Mouse (Mus musculus): Measurements from ENCODE around the gene Sapcd1. TPM values are rescaled to one million over a fixed set of nuclear protein-coding genes. Genes with fewer than 3 reads are reported as not detected.
"Not testable (repeated sequence)": the region's sequence is repeated elsewhere in the genome, so short reads cannot be mapped to it uniquely, and the experiment has no call there.

The Sapcd1 gene
- polyA plus RNA-seq, 2 experiments from 2014 or later: 2.7 to 2.8 TPM

GRCm38 (mm10) chr17:35007387-35007991 is 20.3 kb downstream of the Sapcd1 start:
- ATAC-seq: no peak

GRCm38 (mm10) chr17:35005902-35006301 is 21.9 kb downstream of the Sapcd1 start:
- ATAC-seq: not testable (repeated sequence)

GRCm38 (mm10) chr17:35005158-35005557 is 22.7 kb downstream of the Sapcd1 start:
- no peak for ATAC-seq

GRCm38 (mm10) chr17:35004075-35004717 is 23.6 kb downstream of the Sapcd1 start:
- ATAC-seq: no peak

GRCm38 (mm10) chr17:35003022-35003838 is 24.6 kb downstream of the Sapcd1 start:
- ATAC-seq: no peak

GRCm38 (mm10) chr17:35002153-35002865 is 25.5 kb downstream of the Sapcd1 start:
- peak; percentile 19 for ATAC-seq

GRCm38 (mm10) chr17:35001452-35002152 is 26.2 kb downstream of the Sapcd1 start:
- ATAC-seq: no peak

GRCm38 (mm10) chr17:35000717-35001451 is 26.9 kb downstream of the Sapcd1 start, which contains the start of gene Vars:
Gene Vars (plus strand): TSS chr17:35000987.
- peak; percentile 76 for ATAC-seq

GRCm38 (mm10) chr17:34999871-35000716 is 27.7 kb downstream of the Sapcd1 start:
- peak; percentile 31 for ATAC-seq

- ATAC-seq: no peak
These were observed 29.0 kb downstream of the Sapcd1 start for GRCm38 (mm10) chr17:34998526-34999430.

GRCm38 (mm10) chr17:34997142-34997483 is 30.7 kb downstream of the Sapcd1 start:
- ATAC-seq: no peak

GRCm38 (mm10) chr17:34996411-34997141 is 31.2 kb downstream of the Sapcd1 start:
- no peak for ATAC-seq

GRCm38 (mm10) chr17:34995927-34996326 is 31.9 kb downstream of the Sapcd1 start:
- ATAC-seq: not testable (repeated sequence)

GRCm38 (mm10) chr17:34995192-34995591 is 32.6 kb downstream of the Sapcd1 start:
- ATAC-seq: not testable (repeated sequence)

GRCm38 (mm10) chr17:34994751-34995150 is 33.1 kb downstream of the Sapcd1 start:
- no peak for ATAC-seq

GRCm38 (mm10) chr17:34984218-34984617 is 43.6 kb downstream of the Sapcd1 start:
- ATAC-seq: peak; percentile 28

GRCm38 (mm10) chr17:34982328-34982727 is 45.5 kb downstream of the Sapcd1 start:
- no peak for ATAC-seq

GRCm38 (mm10) chr17:34981690-34982180 is 46.1 kb downstream of the Sapcd1 start, which contains the start of gene Lsm2:
Gene Lsm2 (plus strand): TSS chr17:34981862.
- peak; percentile 84 for ATAC-seq
